Mouse (Mus musculus) forebrain, embryonic 12.5 days (tissue): ENCODE results near the gene Cyp27b1. TPM values are rescaled to one million over a fixed set of nuclear protein-coding genes. Genes with fewer than 3 reads are reported as not detected.

ENCODE experiments used
- ATAC-seq: fragments of 200-750 bp; cut with Nextera tagmentation; 2 replicates; pipeline ENCODE4 v1.8.0; 2017; ENCODE audit warnings: moderate TSS enrichment; ENCODE audit not compliant: low FRiP score
- H3K27ac ChIP-seq: fragments of 300-500 bp; sonication (generic); 2 replicates; pipeline ENCODE4 v1.5.1; 2016; ENCODE audit warnings: mild to moderate bottlenecking
- H3K27me3 ChIP-seq: fragments of 300-500 bp; sonication (generic); 2 replicates; pipeline ENCODE4 v1.6.1; 2016; ENCODE audit warnings: mild to moderate bottlenecking
- H3K36me3 ChIP-seq: fragments of 300-500 bp; sonication (generic); replicated peaks from 2 replicates; pipeline ENCODE4 v1.6.1; 2016; ENCODE audit warnings: mild to moderate bottlenecking
- H3K4me1 ChIP-seq: fragments of 300-500 bp; sonication (generic); 2 replicates; pipeline ENCODE4 v1.6.1; 2016
- H3K4me2 ChIP-seq: fragments of 300-500 bp; sonication (generic); 2 replicates; pipeline ENCODE4 v1.6.1; 2016; ENCODE audit warnings: mild to moderate bottlenecking, moderate library complexity
- H3K4me3 ChIP-seq: fragments of 300-500 bp; sonication (generic); replicated peaks from 2 replicates; pipeline ENCODE4 v1.5.1; 2016; ENCODE audit warnings: mild to moderate bottlenecking
- H3K9ac ChIP-seq: fragments of 300-500 bp; sonication (generic); 2 replicates; pipeline ENCODE4 v1.6.1; 2016; ENCODE audit warnings: mild to moderate bottlenecking
- H3K9me3 ChIP-seq: fragments of 300-500 bp; sonication (generic); 2 replicates; pipeline ENCODE4 v1.6.1; 2016
- whole genome bisulfite sequencing: fragments of 180-500 bp; shearing (Covaris S2); methylation state at CpG from one replicate; pipeline ENCODE4 v1.1.7; 2016; 5-methylcytosine and 5-hydroxymethylcytosine counted together
- polyA plus RNA-seq: library from polyadenylated mRNA; unstranded; fragments of >200 nt; fragmentation: Nextera tagmentation; extraction: Ambion mirVana; gene quantifications from 2 replicates; pipeline ENCODE4 v1.2.1, GENCODE M21; 2016

Gene Cyp27b1
- 0.10 and 0.28 TPM in 2 replicates for polyA plus RNA-seq

DNA sequence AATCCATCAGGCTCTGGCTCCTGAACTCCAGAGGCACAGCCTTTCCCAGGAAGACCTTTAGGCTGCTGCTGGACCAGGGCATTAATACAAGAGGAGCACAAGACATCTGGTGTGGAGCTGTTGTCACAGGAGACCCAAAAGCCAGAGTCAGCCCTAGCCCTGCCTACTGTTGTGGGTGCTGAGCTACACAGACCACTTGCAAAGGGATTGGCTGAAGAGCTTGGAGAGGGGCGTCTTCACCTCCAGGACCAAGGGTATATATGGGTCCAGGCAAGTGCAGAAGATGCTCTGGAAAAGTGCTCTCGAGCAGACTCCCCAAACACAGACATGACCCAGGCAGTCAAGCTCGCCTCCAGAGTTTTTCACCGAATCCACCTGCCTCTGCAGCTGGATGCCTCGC, at the start of gene Cyp27b1:
Gene Cyp27b1, plus strand, starts transcription at position 297 of the 400 bp plus-strand sequence.
- no peak for ATAC-seq
- H3K36me3 ChIP-seq = peaks cover 10% of the 10 kb centered on the region
- H3K4me1 ChIP-seq = peaks cover 14% of the 10 kb centered on the region
- no peak within 1 kb of the TSS; the same call in 1 of the 2 replicates for H3K4me2 ChIP-seq
- no peak within 1 kb of the TSS for H3K27ac ChIP-seq
- no peaks in the 10 kb centered on the region for H3K9me3 ChIP-seq
- H3K9ac ChIP-seq = no peak within 1 kb of the TSS
- H3K4me3 ChIP-seq = no peak within 1 kb of the TSS; the same call in 1 of the 2 replicates
- peaks cover 51% of the 10 kb centered on the region for H3K27me3 ChIP-seq
- 33% methylated on average over 5 of the region's 5 CpGs for WGBS

DNA sequence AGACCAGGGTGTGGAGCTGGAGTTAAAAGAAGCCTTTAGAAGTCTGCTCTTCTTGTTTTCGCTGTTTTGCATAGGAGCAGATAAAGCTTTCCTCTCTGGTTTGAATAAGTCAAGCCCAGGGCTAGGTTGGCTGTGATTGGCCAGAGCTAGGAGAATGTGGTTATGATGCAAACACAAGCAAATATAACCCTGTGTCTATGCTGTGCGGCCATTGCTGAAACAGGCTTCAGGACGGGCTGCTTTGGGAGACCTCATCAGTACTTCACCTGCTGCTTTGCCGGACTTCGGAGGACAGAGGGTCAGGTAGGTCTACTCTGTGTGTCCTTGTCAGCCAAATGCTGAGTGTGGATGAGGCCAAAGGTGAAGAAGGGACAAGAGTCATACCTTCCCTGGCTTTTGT, 47.5 kb upstream of the Cyp27b1 start, which contains the start of gene Avil:
Gene Avil, plus strand, starts transcription at position 181 of the 400 bp plus-strand sequence.
- ATAC-seq = peak; percentile 39; the same call in 1 of the 2 replicates
- WGBS = 90% methylated on average over 5 of the region's 5 CpGs

DNA sequence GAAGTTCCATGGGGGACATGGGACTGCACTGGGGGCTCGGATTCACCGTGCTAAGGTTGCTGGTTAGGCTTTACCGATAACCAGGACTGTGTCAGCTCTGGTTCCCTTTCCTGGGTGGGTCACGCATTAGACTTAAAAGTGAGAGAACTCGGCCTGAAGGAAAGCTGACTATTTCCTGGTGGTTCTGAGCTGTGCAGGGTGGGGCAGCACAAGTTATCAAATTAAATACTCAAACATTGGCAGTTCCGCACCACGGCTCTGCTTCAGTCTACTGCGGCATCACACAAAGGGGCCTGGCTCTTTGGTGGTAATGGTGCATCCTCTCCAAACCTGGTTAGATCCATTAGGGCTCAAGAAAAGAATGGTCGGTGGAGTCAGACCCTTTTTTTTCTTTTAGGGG, 46.8 kb upstream of the Cyp27b1 start:
- H3K9me3 ChIP-seq = no peaks in the 10 kb centered on the region
- no peaks in the 10 kb centered on the region for H3K4me1 ChIP-seq
- 0 out of 2 replicates have a peak overlapping the region, but pooled peaks have one; percentile 19 for H3K27ac ChIP-seq
- no peak overlapping the region for H3K4me2 ChIP-seq
- H3K27me3 ChIP-seq = no peaks in the 10 kb centered on the region
- no peak overlapping the region for H3K9ac ChIP-seq
- 92% methylated on average over 9 of the region's 9 CpGs for whole genome bisulfite sequencing
- H3K36me3 ChIP-seq = peaks cover 39% of the 10 kb centered on the region
- no peak for ATAC-seq
- H3K4me3 ChIP-seq = no peak overlapping the region

More for the DNA sequence above, 47.5 kb upstream of the Cyp27b1 start, which contains the start of gene Avil:
- no peaks in the 10 kb centered on the region for H3K4me1 ChIP-seq
- H3K9me3 ChIP-seq = no peaks in the 10 kb centered on the region
- H3K4me2 ChIP-seq = no peak within 1 kb of the TSS
- H3K27ac ChIP-seq = 0 out of 2 replicates have a peak within 1 kb of the TSS, but pooled peaks have one; percentile 19
- H3K27me3 ChIP-seq = no peaks in the 10 kb centered on the region
- H3K36me3 ChIP-seq = peaks cover 46% of the 10 kb centered on the region
- H3K4me3 ChIP-seq = no peak within 1 kb of the TSS
- H3K9ac ChIP-seq = no peak within 1 kb of the TSS

DNA sequence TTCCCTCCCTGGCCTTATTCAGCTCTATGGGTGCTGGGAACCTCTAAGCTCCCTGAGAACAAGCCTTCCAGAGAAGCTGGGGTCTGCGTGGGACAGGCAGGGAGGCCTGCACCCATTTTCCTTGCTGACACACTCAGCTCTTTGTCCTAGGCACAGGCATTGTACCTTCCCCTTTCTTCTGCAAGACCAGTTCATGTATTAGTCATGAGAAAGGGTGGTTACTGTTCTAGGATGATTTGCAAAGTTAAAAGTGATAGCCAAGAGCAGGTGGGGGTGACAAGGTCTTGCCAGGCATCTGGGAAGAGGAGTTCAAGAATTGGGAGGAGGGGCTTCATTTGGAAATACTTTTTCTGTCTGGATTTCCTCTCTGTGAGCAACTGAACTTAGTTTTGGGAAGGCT, 46.0 kb upstream of the Cyp27b1 start:
- no peak for ATAC-seq
- peaks cover 39% of the 10 kb centered on the region for H3K36me3 ChIP-seq
- H3K4me1 ChIP-seq = no peaks in the 10 kb centered on the region
- no peak overlapping the region for H3K27ac ChIP-seq
- H3K9me3 ChIP-seq = no peaks in the 10 kb centered on the region
- no peak overlapping the region for H3K4me3 ChIP-seq
- 79% methylated on average over 1 of the region's 1 CpGs for WGBS
- H3K9ac ChIP-seq = no peak overlapping the region
- no peak overlapping the region for H3K4me2 ChIP-seq
- H3K27me3 ChIP-seq = no peaks in the 10 kb centered on the region

DNA sequence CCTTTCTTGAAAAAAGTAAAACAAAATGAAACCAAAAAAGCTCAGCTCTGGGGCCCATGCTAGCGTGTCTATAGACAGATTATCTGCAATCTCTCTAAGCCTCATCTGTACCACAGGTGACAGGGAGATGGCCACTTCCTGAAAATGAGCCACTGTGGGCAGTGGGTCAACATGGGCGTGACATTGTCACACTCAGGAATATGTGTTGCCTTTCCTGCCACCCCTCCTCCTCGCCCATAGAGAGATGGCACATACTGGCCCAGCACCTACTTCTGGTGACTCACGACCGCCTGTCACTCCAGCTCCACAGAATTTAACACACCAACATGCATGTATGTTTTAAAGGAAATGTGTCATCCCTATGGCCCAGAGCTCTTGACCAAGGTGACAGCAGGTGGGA, 45.3 kb upstream of the Cyp27b1 start:
- no peak overlapping the region for H3K4me2 ChIP-seq
- H3K36me3 ChIP-seq = peaks cover 32% of the 10 kb centered on the region
- no peaks in the 10 kb centered on the region for H3K4me1 ChIP-seq
- 93% methylated on average over 5 of the region's 5 CpGs for WGBS
- H3K9me3 ChIP-seq = no peaks in the 10 kb centered on the region
- no peaks in the 10 kb centered on the region for H3K27me3 ChIP-seq
- H3K27ac ChIP-seq = no peak overlapping the region
- no peak overlapping the region for H3K9ac ChIP-seq
- no peak overlapping the region for H3K4me3 ChIP-seq
- ATAC-seq = no peak

DNA sequence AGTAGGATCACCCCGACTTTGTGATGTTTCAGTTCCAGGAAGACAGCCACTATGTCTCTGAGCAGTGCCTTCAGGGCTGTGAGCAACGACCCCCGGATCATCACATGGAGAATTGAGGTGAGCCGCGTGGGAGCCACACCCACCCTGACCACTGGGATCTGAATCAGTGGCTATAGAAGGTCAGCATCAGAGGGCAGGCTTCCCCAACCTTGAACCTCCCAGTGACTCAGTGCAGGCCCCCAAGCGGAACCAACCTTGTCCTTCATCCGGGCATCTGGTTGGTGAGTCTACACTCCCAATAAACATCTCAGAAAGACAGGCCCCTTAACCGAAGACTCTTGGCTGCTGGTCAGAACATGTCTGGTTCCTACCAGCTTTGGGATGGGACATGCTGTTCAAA, 44.7 kb upstream of the Cyp27b1 start:
- no peaks in the 10 kb centered on the region for H3K9me3 ChIP-seq
- H3K4me3 ChIP-seq = no peak overlapping the region
- no peak for ATAC-seq
- no peaks in the 10 kb centered on the region for H3K4me1 ChIP-seq
- no peaks in the 10 kb centered on the region for H3K27me3 ChIP-seq
- no peak overlapping the region for H3K9ac ChIP-seq
- H3K4me2 ChIP-seq = no peak overlapping the region
- WGBS = 92% methylated on average over 8 of the region's 8 CpGs
- no peak overlapping the region for H3K27ac ChIP-seq
- H3K36me3 ChIP-seq = peaks cover 26% of the 10 kb centered on the region

DNA sequence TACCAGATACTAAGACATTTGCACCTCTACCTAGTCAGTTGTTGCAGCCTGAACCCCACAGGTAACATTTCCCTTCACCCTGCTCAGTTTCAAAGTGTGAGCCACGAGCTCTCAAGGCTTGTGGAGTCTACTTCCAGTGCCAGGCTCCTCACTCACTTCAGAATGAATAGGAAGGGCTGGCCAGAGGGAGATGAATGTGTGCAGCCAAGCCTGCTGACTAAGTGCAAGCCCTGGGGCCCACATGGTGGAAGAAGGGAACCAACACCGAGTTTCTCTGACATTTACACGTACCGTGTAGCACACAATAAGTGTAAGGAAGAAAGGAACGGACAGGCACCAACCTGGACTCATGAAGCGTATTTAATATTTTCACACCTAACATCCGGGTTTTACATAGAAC, 44.2 kb upstream of the Cyp27b1 start:
- 75% methylated on average over 7 of the region's 7 CpGs for WGBS
- no peaks in the 10 kb centered on the region for H3K9me3 ChIP-seq
- H3K36me3 ChIP-seq = peaks cover 21% of the 10 kb centered on the region
- H3K27ac ChIP-seq = no peak overlapping the region
- H3K4me1 ChIP-seq = no peaks in the 10 kb centered on the region
- H3K9ac ChIP-seq = no peak overlapping the region
- no peak for ATAC-seq
- H3K27me3 ChIP-seq = no peaks in the 10 kb centered on the region
- no peak overlapping the region for H3K4me2 ChIP-seq
- H3K4me3 ChIP-seq = no peak overlapping the region

DNA sequence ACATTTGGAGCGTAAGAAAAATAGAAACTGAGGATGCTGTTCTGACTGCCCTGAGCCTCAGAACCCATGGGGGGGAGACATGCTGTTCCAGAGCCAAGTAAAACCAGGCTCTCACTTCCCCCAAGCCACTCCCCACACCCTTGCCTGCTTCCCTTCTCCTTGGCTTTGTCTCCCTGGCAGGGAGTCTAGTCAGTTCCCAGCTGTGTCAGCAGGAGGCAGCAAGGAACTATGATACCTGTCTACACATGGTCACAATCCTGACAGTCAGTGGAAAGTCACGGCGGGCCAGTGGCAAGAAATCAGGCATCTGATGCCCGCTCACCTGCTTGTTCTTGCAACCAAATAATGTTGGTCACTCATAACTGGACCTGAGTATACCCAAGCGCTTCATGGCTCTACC, 31.6 kb upstream of the Cyp27b1 start:
- Histone ChIP-seq H3K9me3 (no peaks in the 10 kb centered on the region), H3K4me1 (peaks cover 9% of the 10 kb centered on the region; the same call in 1 of the 2 replicates), H3K4me3 (no peak overlapping the region), H3K9ac (no peak overlapping the region), H3K27me3 (no peaks in the 10 kb centered on the region), H3K4me2 (no peak overlapping the region), H3K27ac (no peak overlapping the region), H3K36me3 (peaks cover 4% of the 10 kb centered on the region; the same call in 1 of the 2 replicates)
- no peak for ATAC-seq
- WGBS = 66% methylated on average over 5 of the region's 5 CpGs

DNA sequence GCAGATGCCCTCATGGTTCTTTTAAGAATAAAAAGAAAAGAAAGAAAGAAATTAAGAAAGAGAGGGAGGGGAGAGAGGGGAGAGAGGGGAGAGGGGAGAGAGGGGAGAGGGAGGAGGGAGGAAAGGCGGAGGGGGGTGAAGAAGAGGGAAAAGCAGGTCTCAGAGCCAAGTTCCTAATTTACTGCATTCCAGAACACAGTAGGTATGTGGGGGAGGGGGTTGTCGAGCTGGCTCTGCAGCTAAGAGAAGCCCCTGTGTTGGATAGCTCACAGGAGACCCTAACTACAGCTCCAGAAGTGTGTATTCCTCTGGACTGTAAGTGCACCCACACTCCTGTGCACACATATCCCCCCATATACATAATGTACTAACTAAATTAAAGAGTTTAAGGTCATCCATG, 31.0 kb upstream of the Cyp27b1 start:
- Histone ChIP-seq H3K4me3 (no peak overlapping the region), H3K27me3 (no peaks in the 10 kb centered on the region), H3K9ac (no peak overlapping the region), H3K4me1 (peaks cover 9% of the 10 kb centered on the region; the same call in 1 of the 2 replicates), H3K9me3 (no peaks in the 10 kb centered on the region), H3K27ac (no peak overlapping the region), H3K4me2 (no peak overlapping the region), H3K36me3 (peaks cover 9% of the 10 kb centered on the region)
- WGBS = 26% methylated on average over 2 of the region's 2 CpGs
- ATAC-seq = no peak

DNA sequence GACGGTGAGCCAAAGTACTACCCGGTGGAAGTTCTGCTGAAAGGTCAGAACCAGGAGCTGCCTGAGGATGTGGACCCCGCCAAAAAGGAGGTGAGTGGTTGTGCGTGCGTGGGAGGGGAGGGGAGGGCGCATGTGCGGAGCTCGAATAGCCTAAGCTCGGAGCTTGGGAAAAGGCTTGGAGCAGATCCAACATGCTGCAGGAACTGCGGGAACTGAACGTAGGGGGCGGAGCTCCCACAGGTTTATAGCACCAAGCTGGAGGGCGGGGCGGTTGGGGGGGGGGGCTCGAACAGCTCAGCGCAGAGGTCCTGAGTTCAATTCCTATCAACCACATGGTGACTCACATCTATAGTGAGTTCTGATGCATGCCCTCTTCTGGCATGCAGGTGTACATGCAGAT, 29.6 kb upstream of the Cyp27b1 start:
- 84% methylated on average over 16 of the region's 16 CpGs for WGBS
- peaks cover 21% of the 10 kb centered on the region for H3K36me3 ChIP-seq
- no peaks in the 10 kb centered on the region for H3K9me3 ChIP-seq
- ATAC-seq = no peak
- no peak overlapping the region for H3K4me3 ChIP-seq
- H3K9ac ChIP-seq = no peak overlapping the region
- no peaks in the 10 kb centered on the region for H3K27me3 ChIP-seq
- H3K4me2 ChIP-seq = no peak overlapping the region
- H3K27ac ChIP-seq = no peak overlapping the region
- H3K4me1 ChIP-seq = peaks cover 9% of the 10 kb centered on the region; the same call in 1 of the 2 replicates

DNA sequence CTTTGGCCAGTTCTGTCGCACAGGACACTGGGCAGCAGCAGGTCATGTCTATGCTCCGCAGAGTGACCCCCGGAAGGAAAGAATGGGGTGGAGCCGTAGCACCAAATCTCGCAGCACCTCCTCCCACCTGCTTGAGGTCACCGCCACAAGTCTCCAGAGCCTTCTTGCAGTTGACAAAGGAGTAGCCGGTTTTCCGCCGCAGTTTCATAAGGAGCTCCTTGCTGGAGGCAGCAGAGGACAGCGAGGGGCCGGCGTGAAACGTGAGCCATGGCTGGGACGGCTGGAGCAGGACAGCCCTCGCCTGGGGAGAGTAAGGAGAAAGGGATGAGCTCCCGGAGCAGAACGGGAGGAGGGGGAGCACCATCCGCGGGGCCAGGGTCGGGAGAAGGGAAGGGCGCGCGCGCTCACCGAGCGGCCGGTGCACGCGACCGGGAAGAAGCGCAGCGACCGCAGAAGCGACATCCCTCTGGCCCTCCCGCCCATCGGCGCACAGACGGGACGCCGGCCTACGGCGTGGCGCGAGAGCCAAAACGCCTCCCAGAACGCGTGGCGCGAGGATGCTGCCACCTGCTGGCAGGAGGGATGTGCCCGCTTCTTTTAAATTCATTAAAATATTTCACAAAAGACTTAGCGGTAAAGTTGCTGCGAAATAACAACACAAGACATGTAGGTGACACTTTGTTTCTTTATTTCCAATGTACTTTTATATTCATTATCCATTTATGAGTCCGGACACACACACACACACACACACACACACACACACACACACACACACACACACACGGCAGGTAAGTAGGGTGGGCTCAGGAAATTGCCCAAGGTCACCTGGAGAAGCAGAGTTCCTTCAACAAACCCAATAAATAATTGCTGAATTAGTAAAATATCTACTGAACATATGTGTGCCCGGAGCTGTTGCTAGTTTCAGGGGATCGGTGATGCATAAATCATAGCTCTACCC, 17.4 kb upstream of the Cyp27b1 start, which contains the start of gene Tsfm:
Gene Tsfm, minus strand, starts transcription at position 505 of the 961 bp plus-strand sequence.
- H3K9ac ChIP-seq = peak within 1 kb of the TSS; percentile 87
- peaks cover 11% of the 10 kb centered on the region for H3K4me1 ChIP-seq
- peak within 1 kb of the TSS; percentile 87 for H3K4me2 ChIP-seq
- peak within 1 kb of the TSS; percentile 76 for H3K27ac ChIP-seq
- no peaks in the 10 kb centered on the region for H3K9me3 ChIP-seq
- 6% methylated on average over 56 of the region's 56 CpGs for WGBS
- H3K27me3 ChIP-seq = no peaks in the 10 kb centered on the region
- peaks cover 33% of the 10 kb centered on the region for H3K36me3 ChIP-seq
- peak; percentile 92 for ATAC-seq
- peak within 1 kb of the TSS; percentile 83 for H3K4me3 ChIP-seq

DNA sequence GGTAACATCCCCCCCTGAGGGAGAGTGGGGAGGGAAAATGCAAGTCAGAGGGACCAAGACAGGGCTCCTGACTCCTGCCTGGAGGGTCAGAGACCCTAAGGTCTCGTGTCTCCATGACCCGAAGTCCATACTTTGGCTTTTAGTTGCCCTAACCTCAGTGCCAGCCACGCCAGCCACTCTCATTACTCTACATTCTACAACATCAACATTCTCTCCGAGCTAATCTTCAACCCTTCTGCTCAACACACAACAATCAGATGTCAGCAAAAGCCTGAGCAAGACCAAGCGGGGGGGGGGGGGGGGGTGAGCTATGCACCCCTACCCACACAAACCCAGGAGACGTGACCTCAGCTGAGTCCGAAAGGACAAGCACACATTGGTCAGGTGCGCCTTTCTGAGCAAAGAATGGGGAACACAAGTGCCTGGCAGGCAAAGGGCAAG, 14.7 kb upstream of the Cyp27b1 start:
- Histone ChIP-seq H3K9me3 (no peaks in the 10 kb centered on the region), H3K9ac (no peak overlapping the region), H3K36me3 (peaks cover 6% of the 10 kb centered on the region), H3K4me2 (no peak overlapping the region), H3K27me3 (no peaks in the 10 kb centered on the region), H3K4me3 (no peak overlapping the region), H3K27ac (no peak overlapping the region), H3K4me1 (peaks cover 11% of the 10 kb centered on the region)
- no peak for ATAC-seq
- 85% methylated on average over 8 of the region's 8 CpGs for WGBS
